Mouse (Mus musculus): ENCODE results near the gene Madd.

Madd gene

DNA sequence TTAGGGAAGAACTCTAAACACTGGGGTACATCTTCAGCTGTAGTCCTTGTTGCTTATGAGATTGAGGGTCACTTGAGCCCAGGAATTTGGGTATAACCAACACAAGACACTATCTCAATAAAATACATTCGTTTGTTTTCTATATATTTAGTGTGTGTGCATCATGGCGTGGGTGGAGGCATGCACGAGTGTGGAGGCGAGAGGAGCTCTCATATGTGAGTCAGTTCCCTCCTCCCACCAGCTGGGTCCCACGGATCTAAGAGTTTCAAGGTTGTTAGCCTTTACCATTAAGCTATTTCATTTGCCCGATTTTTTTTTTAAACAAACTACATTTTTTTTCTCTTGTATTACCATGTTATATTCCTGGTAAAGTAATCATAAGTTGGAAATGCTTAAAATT, 92.8 kb downstream of the Madd start:
- DNase-seq (ENCODE audit: low spot score): no peak

DNA sequence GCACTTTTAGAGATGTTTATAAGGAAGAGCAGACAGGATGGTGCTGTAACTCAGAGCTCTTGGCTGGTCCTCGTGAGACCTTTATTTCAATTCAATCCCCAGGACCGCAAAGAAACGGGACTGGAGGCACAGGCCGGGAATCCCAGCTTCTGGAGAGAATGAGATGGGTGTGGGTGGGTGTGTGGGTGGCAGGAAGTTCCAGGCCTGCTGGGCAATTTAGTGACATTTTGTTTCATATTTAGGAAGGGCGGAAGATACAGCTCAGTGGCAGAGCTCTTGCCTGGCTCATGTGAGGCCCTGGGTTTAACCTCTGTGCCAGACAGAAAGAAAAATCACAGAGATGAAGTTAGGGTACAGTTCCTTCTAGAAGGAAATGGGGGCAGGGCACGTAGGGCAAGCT, 93.4 kb downstream of the Madd start:
- no peak for DNase-seq (ENCODE audit: low spot score)

DNA sequence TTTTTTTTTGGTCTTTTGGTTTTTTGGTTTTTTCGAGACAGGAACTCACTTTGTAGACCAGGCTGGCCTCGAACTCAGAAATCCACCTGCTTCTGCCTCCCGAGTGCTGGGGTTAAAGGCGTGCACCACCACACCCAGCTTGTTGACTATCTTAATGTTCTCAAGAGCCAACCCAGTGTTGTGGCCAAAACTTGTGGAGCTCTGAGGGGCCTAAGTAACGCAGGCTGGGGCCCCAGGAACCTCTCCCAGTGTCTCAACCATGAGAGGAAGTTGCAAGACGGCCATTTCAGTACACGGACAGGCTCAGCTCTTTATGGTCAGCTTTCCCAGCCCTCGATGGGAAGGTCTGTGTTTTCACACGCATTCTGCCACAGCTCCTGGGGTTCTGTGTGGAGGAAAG, 94.7 kb downstream of the Madd start:
- DNase-seq (ENCODE audit: low spot score): no peak

DNA sequence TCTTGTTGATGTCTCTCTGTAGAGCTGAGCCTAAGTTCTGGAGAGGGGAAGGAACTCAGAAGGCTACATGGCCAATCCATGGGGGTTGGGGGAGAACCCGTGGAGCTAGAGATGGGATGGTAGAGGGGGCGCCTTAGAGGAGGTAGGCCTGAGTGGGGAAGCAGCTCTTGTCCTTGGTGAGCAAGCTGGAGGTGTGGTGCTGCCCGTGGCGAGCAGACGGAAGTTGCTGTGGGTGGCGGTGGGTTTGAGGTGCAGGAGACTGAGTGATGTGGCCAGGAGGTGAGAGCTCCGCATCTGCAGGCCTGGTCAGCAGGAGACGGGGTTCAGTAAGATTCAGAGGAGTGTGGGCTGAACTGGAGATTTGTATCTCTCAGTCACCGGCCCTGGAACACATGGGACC, 96.2 kb downstream of the Madd start:
- DNase-seq (ENCODE audit: low spot score): no peak
